Mouse (Mus musculus) testis, adult 2 months (tissue): ENCODE measurements around the gene Ttc23.

Source experiments
- CTCF ChIP-seq: fragments of 200-500 bp; IDR thresholded peaks from 2 replicates; pipeline ENCODE4 v1.5.1; 2012; ENCODE audit warnings: low read depth, mild to moderate bottlenecking, inconsistent platforms, low read length, moderate library complexity; ENCODE audit not compliant: control insufficient read depth, insufficient read depth, insufficient replicate concordance
- POLR2A ChIP-seq: fragments of 200-500 bp; IDR thresholded peaks from 2 replicates; pipeline ENCODE4 v1.6.1; 2012; ENCODE audit warnings: low read depth, mild to moderate bottlenecking, inconsistent platforms, low read length, moderate library complexity; ENCODE audit not compliant: control insufficient read depth

DNA sequence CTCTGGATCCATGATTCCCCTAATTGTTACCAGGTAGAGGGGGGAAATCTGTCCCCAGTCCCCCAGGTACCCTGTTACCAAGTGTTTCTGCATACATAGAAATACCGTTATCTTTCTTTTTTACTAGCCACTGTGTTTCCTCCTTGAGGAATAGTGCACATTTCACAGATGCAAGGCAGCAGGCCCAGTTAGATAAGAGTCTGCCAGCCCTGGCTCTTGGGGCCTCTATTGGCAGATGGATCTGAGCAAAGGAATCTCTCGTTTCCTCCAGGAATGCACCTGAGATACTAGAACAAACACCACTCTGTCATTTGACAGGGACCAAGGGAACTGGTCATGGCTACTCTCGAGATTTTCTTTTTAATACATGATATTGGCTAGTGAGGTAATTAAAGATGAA, 44.9 kb downstream of the Ttc23 start:
- TF ChIP-seq CTCF (no peak), POLR2A (no peak)
